14 mouse cellular contexts compared by ENCODE assay signal in genomic region chr1:52392933-52393332, GRCm38 (mm10).
DNase-seq lines count a peak whose midpoint lies in the region; ATAC-seq and TF ChIP-seq lines count a peak whose summit lies in the region.
"Had no signal": no experiment of that assay in that cellular context is flagged by ENCODE, and none has a peak within 500 bp of the region (broad histone marks: within the 10 kb centered on the region; RNA-seq: fewer than 3 reads in every experiment).

No protein-coding gene starts in this region.

- no peaks in the 10 kb centered on the region for H3K9me3 ChIP-seq in lung, postnatal 0 days (ENCODE audit: low read length)
- no peaks in the 10 kb centered on the region for H3K9me3 ChIP-seq in MEL (replicated peaks; ENCODE audit: insufficient read depth, low read length)
- H3K9me3 ChIP-seq: embryonic facial prominence, embryonic 13.5 days; liver, embryonic 12.5 days; neural tube, embryonic 12.5 days had no signal

- H3K79me2 ChIP-seq in heart, adult 2 months (replicated peaks; ENCODE audit: control insufficient read depth, insufficient read depth, low read length), result no peaks in the 10 kb centered on the region
- H3K79me2 ChIP-seq in MEL (ENCODE audit: control insufficient read depth, insufficient read depth, low read length, poor library complexity), result no peaks in the 10 kb centered on the region

- WGBS in heart, adult 2 months, result 33% methylated on average over 2 of the region's 2 CpGs
- 41% methylated on average over 2 of the region's 2 CpGs for WGBS in lung, postnatal 0 days
- 43% methylated on average over 2 of the region's 2 CpGs for WGBS in cerebellum, adult 2 months

- H3K4me1 ChIP-seq in heart, adult 2 months (ENCODE audit: control insufficient read depth, insufficient read depth, low read length), result no peaks in the 10 kb centered on the region
- no peaks in the 10 kb centered on the region for H3K4me1 ChIP-seq in lung, postnatal 0 days (ENCODE audit: insufficient read depth, low read depth, low read length)
- no peaks in the 10 kb centered on the region for H3K4me1 ChIP-seq in MEL (ENCODE audit: control insufficient read depth in 1 of 2, insufficient read depth in 2 of 2, low read length in 2 of 2)
- no peaks in the 10 kb centered on the region for H3K4me1 ChIP-seq in cerebellum, adult 2 months (ENCODE audit: control insufficient read depth, insufficient read depth, low read length)
- H3K4me1 ChIP-seq: liver, embryonic 12.5 days; neural tube, embryonic 12.5 days had no signal

- H3K36me3 ChIP-seq in heart, adult 2 months (ENCODE audit: control insufficient read depth, insufficient read depth, low read length), result no peaks in the 10 kb centered on the region
- no peaks in the 10 kb centered on the region for H3K36me3 ChIP-seq in lung, postnatal 0 days (ENCODE audit: insufficient read depth, low read length)
- no peaks in the 10 kb centered on the region for H3K36me3 ChIP-seq in MEL (ENCODE audit: control insufficient read depth in 1 of 2, insufficient read depth in 2 of 2, low read length in 2 of 2)
- H3K36me3 ChIP-seq: embryonic facial prominence, embryonic 13.5 days; liver, embryonic 12.5 days; neural tube, embryonic 12.5 days had no signal

- H3K27ac ChIP-seq in heart, adult 2 months, result no peak overlapping the region
- H3K27ac ChIP-seq in lung, postnatal 0 days (ENCODE audit: low read length), result no peak overlapping the region
- no peak overlapping the region for H3K27ac ChIP-seq in MEL (ENCODE audit: control insufficient read depth, low read depth, low read length)
- H3K27ac ChIP-seq in gastrocnemius, adult 2 months, result no peak overlapping the region
- H3K27ac ChIP-seq in cerebellum, adult 2 months (ENCODE audit: insufficient read depth, low read length), result no peak overlapping the region
- H3K27ac ChIP-seq: embryonic facial prominence, embryonic 13.5 days; liver, embryonic 12.5 days; neural tube, embryonic 12.5 days had no signal

- TF ChIP-seq CTCF in heart, adult 2 months (IDR thresholded peaks at IDR 0.05), result peak; percentile 34
- peak; percentile 37 for TF ChIP-seq CTCF in lung, postnatal 0 days (IDR thresholded peaks at IDR 0.05)
- TF ChIP-seq CTCF in MEL (IDR thresholded peaks at IDR 0.05 in 2 of 3, conservative IDR thresholded peaks at IDR 0.05 in 1 of 3; ENCODE audit: control insufficient read depth in 1 of 3, insufficient read depth in 1 of 3, low read depth in 2 of 3, low read length in 3 of 3, poor library complexity in 1 of 3, severe bottlenecking in 1 of 3), result peak; percentile 16 to 42 (median 36); a peak in 4 of 6 replicates
- TF ChIP-seq CTCF in gastrocnemius, adult 2 months (IDR thresholded peaks at IDR 0.05), result no peak
- no peak for TF ChIP-seq CTCF in cerebellum, adult 2 months (IDR thresholded peaks at IDR 0.05; ENCODE audit: borderline replicate concordance, insufficient read depth, low read depth, low read length)

- ATAC-seq in lung, postnatal 0 days, result no peak
- ATAC-seq: forebrain, embryonic 14.5 days; hindbrain, embryonic 16.5 days; liver, embryonic 12.5 days had no signal

- H3K4me3 ChIP-seq in heart, adult 2 months, result no peak overlapping the region
- H3K4me3 ChIP-seq in lung, postnatal 0 days (ENCODE audit: low read depth, low read length), result no peak overlapping the region
- H3K4me3 ChIP-seq in MEL (ENCODE audit: control insufficient read depth in 1 of 2, insufficient read depth in 1 of 2, low read depth in 2 of 2, low read length in 2 of 2), result peak overlapping the region in 1 of 2 experiments; percentile 38; a peak in 2 of 4 replicates
- H3K4me3 ChIP-seq in gastrocnemius, adult 2 months, result no peak overlapping the region
- no peak overlapping the region for H3K4me3 ChIP-seq in cerebellum, adult 2 months (replicated peaks; ENCODE audit: insufficient read depth, low read depth, low read length)
- H3K4me3 ChIP-seq: embryonic facial prominence, embryonic 13.5 days; liver, embryonic 12.5 days; neural tube, embryonic 12.5 days had no signal

- no peak; the same call in 1 of the 2 replicates for TF ChIP-seq RAD21 in MEL (IDR thresholded peaks at IDR 0.05; ENCODE audit: low read depth, low read length)

- no peak for DNase-seq in heart, adult 2 months
- no peak for DNase-seq in heart, postnatal 36 days
- peak; percentile 12 for DNase-seq in lung, postnatal 0 days (ENCODE audit: low spot score)
- no peak for DNase-seq in lung, postnatal 14 days
- DNase-seq in MEL (ENCODE audit: low read depth, low spot score), result peak; percentile 54
- DNase-seq in naive thymus-derived CD4-positive, alpha-beta T cell, adult 2 months (ENCODE audit: low read depth), result peak; percentile 31
- DNase-seq in gastrocnemius, adult 2 months, result no peak
- DNase-seq in cerebellum, adult 2 months, result no peak
- DNase-seq: adrenal gland, adult 8-10 months had no signal

- no peaks in the 10 kb centered on the region for H3K27me3 ChIP-seq in heart, adult 2 months (ENCODE audit: control insufficient read depth, insufficient read depth, low read length)
- H3K27me3 ChIP-seq in lung, postnatal 0 days (replicated peaks; ENCODE audit: insufficient read depth, low read length), result no peaks in the 10 kb centered on the region
- H3K27me3 ChIP-seq in MEL (ENCODE audit: control insufficient read depth in 1 of 2, insufficient read depth in 2 of 2, low read length in 2 of 2), result no peaks in the 10 kb centered on the region; a peak in 1 of 4 replicates
- no peaks in the 10 kb centered on the region for H3K27me3 ChIP-seq in cerebellum, adult 2 months (ENCODE audit: control insufficient read depth, insufficient read depth, low read length)
- H3K27me3 ChIP-seq: embryonic facial prominence, embryonic 13.5 days; liver, embryonic 12.5 days; neural tube, embryonic 12.5 days had no signal

- no peak overlapping the region for H3K9ac ChIP-seq in heart, adult 2 months (ENCODE audit: low read depth, low read length)
- H3K9ac ChIP-seq in lung, postnatal 0 days (replicated peaks; ENCODE audit: low read depth), result no peak overlapping the region
- no peak overlapping the region; the same call in 1 of the 2 replicates for H3K9ac ChIP-seq in MEL (ENCODE audit: control insufficient read depth, low read depth, low read length, poor library complexity, severe bottlenecking)
- H3K9ac ChIP-seq: embryonic facial prominence, embryonic 13.5 days; liver, embryonic 12.5 days; neural tube, embryonic 12.5 days had no signal

- intact Hi-C loops in heart, adult 2 months (cut with DNase I), result no loop called here
- intact Hi-C loops in heart, postnatal 36 days (cut with DNase I), result no loop called here
- intact Hi-C loops in gastrocnemius, adult 2 months (cut with DNase I), result no loop called here

- no peak for TF ChIP-seq POLR2A in heart, adult 2 months (IDR thresholded peaks at IDR 0.05; ENCODE audit: insufficient read depth, low read depth, low read length)
- TF ChIP-seq POLR2A in MEL (IDR thresholded peaks at IDR 0.05; ENCODE audit: control insufficient read depth in 1 of 2, insufficient read depth in 1 of 2, low read depth in 1 of 2, low read length in 2 of 2, poor library complexity in 1 of 2), result no peak
- TF ChIP-seq POLR2A in cerebellum, adult 2 months (IDR thresholded peaks at IDR 0.05; ENCODE audit: borderline replicate concordance, insufficient read depth, low read length), result no peak

- H3K4me2 ChIP-seq in lung, postnatal 0 days (replicated peaks; ENCODE audit: low read depth, low read length), result no peak overlapping the region
- H3K4me2 ChIP-seq: embryonic facial prominence, embryonic 13.5 days; liver, embryonic 12.5 days; neural tube, embryonic 12.5 days had no signal

- TF ChIP-seq EP300 in heart, adult 2 months (IDR thresholded peaks at IDR 0.05; ENCODE audit: insufficient read depth, low read depth, low read length), result no peak
- TF ChIP-seq EP300 in lung, postnatal 0 days (IDR thresholded peaks at IDR 0.05), result no peak
- no peak for TF ChIP-seq EP300 in MEL (IDR thresholded peaks at IDR 0.05; ENCODE audit: low read depth in 1 of 2, low read length in 2 of 2)

TF ChIP-seq in MEL, 35 proteins besides CTCF, POLR2A, EP300 and RAD21:
- 0 out of 2 replicates have a peak, but pooled peaks have one; percentile 31 for TF ChIP-seq MYC (IDR thresholded peaks at IDR 0.05; ENCODE audit: low read depth, low read length)
- TF ChIP-seq NRF1 (IDR thresholded peaks at IDR 0.05; ENCODE audit: insufficient read depth, low read depth, low read length, poor library complexity, severe bottlenecking), result no peak
TF ChIP-seq in MEL: peak in this region for 1.

Comparison
In these comparisons a context has a peak if more than half of its experiments do, and no peak if none do; other contexts are left out.
1. DNase-seq: peak in lung, postnatal 0 days (single experiment), MEL (single experiment) and naive thymus-derived CD4-positive, alpha-beta T cell, adult 2 months (single experiment); none in heart, adult 2 months (0 of 2), heart, postnatal 36 days (0 of 2), lung, postnatal 14 days (single experiment), gastrocnemius, adult 2 months (single experiment) and cerebellum, adult 2 months (0 of 2).
2. CTCF ChIP-seq: peak in heart, adult 2 months (single experiment), lung, postnatal 0 days (single experiment) and MEL (3 of 3); none in gastrocnemius, adult 2 months (single experiment) and cerebellum, adult 2 months (single experiment).